Mouse (Mus musculus) erythroblast, embryonic 14.5 days (primary cell): Measurements from ENCODE around the gene Tmem59l.

Experiments used
- GATA1 ChIP-seq: IDR thresholded peaks from 2 replicates; pipeline ENCODE4 v1.6.1; 2012; ENCODE audit warnings: low read length, inconsistent platforms, mixed read lengths
- TAL1 ChIP-seq: IDR thresholded peaks from 3 replicates; pipeline ENCODE4 v1.6.1; 2012; ENCODE audit warnings: low read length, inconsistent platforms, mixed read lengths

DNA sequence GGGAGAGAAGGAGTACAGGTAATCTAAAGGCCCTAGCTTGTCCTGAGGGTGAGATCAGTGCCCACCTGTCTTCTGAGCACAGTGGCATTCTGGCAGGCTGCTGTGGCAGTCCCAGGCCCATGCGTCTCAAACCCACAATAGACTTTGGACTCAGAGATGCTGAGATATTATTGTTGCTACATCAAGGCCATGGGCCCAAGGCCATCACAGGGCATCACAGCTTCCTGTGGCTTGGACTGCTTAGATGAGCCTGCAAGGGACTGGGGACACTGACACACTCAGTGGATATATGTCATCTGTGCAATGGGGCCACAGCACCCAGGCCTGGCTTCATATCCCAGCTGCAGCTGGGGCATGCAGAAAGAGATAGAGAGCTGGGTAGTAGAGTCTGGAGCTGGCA lies 30.2 kb downstream of the Tmem59l start:
- TF ChIP-seq TAL1 (no peak), GATA1 (no peak)
